Mouse (Mus musculus): ENCODE measurements around the gene Smco3. TPM values are rescaled to one million over a fixed set of nuclear protein-coding genes. Genes with fewer than 3 reads are reported as not detected.

Gene Smco3
- polyA plus RNA-seq, 1 experiment from 2014 or later = not detected

Small RNAs within 50 kb of the gene (microRNA-seq; reads per million reads assigned to microRNA genes)
- gene Gm44364 = not detected

Other genes with a start within 250 kb of the Smco3 start
- 1.9 and 2.6 TPM in 2 replicates for gene Plbd1, start 173.5 kb downstream of the Smco3 start, polyA plus RNA-seq (2016; fragmentation: Nextera tagmentation; extraction: Ambion mirVana)
- gene Gucy2c, start 53.7 kb downstream of the Smco3 start, polyA plus RNA-seq (2016; fragmentation: Nextera tagmentation; extraction: Ambion mirVana) = 0.11 TPM in 2 replicates
- gene Hist4h4, start 31.0 kb downstream of the Smco3 start, polyA plus RNA-seq (2016; fragmentation: Nextera tagmentation; extraction: Ambion mirVana) = 0.47 and 0.64 TPM in 2 replicates
- gene H2afj, start 27.2 kb downstream of the Smco3 start, polyA plus RNA-seq (2016; fragmentation: Nextera tagmentation; extraction: Ambion mirVana) = 86.6 and 91.3 TPM in 2 replicates
- 1.3 and 2.1 TPM in 2 replicates for gene BC049715, start 7.8 kb downstream of the Smco3 start, polyA plus RNA-seq (2016; fragmentation: Nextera tagmentation; extraction: Ambion mirVana)
- 163 and 165 TPM in 2 replicates for gene Wbp11, start 7.2 kb downstream of the Smco3 start, polyA plus RNA-seq (2016; fragmentation: Nextera tagmentation; extraction: Ambion mirVana)
- gene Art4, start 22.3 kb upstream of the Smco3 start, polyA plus RNA-seq (2016; fragmentation: Nextera tagmentation; extraction: Ambion mirVana) = 2.2 and 2.6 TPM in 2 replicates
- gene Mgp, start 40.4 kb upstream of the Smco3 start, polyA plus RNA-seq (2016; fragmentation: Nextera tagmentation; extraction: Ambion mirVana) = 3.5 and 4.2 TPM in 2 replicates
- 0.29 TPM in 1 of 2 replicates, not detected in the other for gene Erp27, start 86.7 kb upstream of the Smco3 start, polyA plus RNA-seq (2016; fragmentation: Nextera tagmentation; extraction: Ambion mirVana)
- gene Pde6h, start 88.4 kb upstream of the Smco3 start, polyA plus RNA-seq (2016; fragmentation: Nextera tagmentation; extraction: Ambion mirVana) = not detected in 2 replicates
- 32.1 and 39.3 TPM in 2 replicates for gene Arhgdib, start 106.4 kb upstream of the Smco3 start, polyA plus RNA-seq (2016; fragmentation: Nextera tagmentation; extraction: Ambion mirVana)

Measured in embryonic facial prominence, embryonic 10.5 days (tissue).